Mouse (Mus musculus) lung, postnatal 14 days (tissue): ENCODE measurements at regions not wholly inside any gene's neighbourhood (a gene's known extent, or its start where the extent isn't known, plus 50 kb on each side); places are given as distances from the start of the nearest gene placed in this dataset.

Experiments used
- DNase-seq: peaks from one replicate; pipeline ENCODE4 v3.0.0; 2021

DNA sequence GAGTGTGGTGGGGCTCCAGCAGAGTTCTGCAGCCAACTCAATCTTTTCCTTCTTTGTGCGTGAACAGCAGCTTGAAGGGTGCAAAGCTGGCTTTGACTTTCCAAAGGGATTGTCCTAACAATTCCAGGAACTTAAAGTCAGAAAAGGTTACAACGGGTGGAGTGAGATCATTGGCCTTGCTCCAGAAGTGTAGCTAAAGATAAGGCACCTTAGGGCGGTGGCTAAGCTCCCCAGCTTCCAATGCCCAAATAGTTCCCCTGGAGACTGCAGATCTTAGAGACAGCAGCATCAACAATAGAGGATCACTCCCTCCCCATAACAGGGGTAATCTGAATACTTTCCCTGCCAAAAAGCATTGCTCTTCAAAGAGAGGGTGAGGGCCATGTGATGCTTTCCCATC, 62.3 kb upstream of the Cd93 start:
- DNase-seq, result peak; percentile 61

- no peak for DNase-seq
Observed at GRCm38 (mm10) chr2:148503143-148503854, 59.9 kb upstream of the Cd93 start.

GRCm38 (mm10) chr2:148502321-148502720, 59.0 kb upstream of the Cd93 start:
- DNase-seq, result no peak

GRCm38 (mm10) chr2:148500235-148500936, 57.0 kb upstream of the Cd93 start:
- no peak for DNase-seq

DNA sequence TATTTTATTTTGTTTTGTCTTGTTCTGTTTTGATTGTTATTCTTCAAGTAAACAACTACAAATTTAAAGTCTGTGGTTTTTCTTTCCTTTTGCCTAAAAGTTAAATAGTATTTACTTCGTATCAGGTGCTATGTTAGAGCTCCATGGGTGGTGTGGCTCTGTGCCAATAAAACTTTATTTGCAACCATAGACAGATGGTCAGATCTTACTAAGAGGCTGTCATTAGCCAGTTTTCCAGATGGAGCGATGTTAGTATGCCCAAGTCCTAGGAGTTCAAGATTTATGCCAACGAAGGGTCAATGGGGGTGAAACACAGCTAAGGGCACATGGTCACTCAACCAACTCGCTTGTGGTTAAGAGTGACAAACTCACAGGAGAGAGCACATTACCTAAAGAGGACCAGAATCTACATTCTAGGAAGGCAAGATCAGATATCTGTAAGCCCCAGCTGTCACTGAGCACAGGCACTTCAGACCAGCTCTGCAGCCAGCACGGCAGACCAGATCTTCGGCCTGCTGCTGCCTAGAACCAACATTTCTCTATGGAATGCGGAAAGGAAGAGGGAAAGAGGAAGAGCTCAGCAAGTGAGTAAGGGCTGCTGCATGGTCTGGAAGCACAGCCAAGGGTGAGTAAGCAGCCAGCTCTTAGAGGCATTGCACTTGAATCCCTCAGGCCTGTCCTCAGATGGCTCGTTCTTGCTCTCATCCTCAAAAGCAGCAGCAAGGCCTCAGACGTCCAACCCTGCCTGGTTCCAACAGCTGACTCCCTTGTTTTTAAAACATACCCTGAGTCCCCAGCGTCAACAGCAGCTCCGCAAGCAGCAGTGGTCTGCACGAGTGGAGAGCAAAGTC, 54.3 kb upstream of the Cd93 start:
- DNase-seq, result no peak

DNA sequence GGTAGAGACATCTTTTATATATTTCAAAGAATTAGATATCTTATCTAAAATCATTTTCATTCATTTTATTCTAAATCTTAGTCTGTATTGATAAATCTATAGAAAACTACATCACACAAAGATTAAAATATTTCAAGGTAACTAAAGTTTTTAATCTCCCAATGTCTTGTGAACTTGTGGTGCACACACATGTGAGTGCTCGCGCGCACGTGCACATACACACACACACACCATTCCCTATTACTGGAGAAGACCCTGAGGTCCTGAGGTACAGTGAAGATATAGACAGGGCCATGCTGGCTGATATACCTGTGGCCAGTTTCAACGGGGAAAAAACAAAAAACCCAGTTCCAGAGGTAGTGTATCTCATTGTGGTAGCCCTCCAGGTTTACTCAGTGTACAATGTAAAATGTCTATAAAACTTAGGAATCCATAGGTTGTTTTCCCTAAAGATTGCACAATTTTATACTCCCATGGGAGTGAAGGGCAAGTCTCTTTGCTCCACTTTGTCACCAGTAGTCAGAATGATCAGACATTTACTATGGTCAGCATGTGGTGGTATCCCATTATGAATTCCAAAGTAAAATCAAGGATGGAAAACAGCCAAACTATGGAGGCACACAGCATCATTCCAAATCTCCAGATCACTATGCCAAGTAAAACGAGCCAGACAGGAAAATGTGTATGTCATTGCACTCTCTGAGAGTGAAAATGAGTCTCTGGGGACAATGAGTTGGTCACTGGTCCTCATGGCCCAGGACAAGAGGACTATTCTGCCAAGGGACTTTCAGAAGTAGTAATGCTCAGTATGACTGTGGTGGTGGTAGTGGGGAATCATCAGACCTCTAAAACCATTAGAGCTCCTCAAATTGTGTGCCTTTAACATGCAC, 53.0 kb upstream of the Cd93 start:
- DNase-seq, result no peak

GRCm38 (mm10) chr2:148495485-148495884, 52.1 kb upstream of the Cd93 start:
- DNase-seq, result no peak

GRCm38 (mm10) chr2:148493281-148493680, 49.9 kb upstream of the Cd93 start:
- no peak for DNase-seq
